Mouse (Mus musculus) olfactory bulb, adult 2 months (tissue): Measurements from ENCODE around the gene Tex35. TPM values are rescaled to one million over a fixed set of nuclear protein-coding genes. Genes with fewer than 3 reads are reported as not detected.

ENCODE experiments used
- H3K27ac ChIP-seq: fragments of 200-500 bp; 2 replicates; pipeline ENCODE4 v1.5.1; 2012; ENCODE audit warnings: low read depth, low read length; ENCODE audit not compliant: insufficient read depth
- H3K4me1 ChIP-seq: fragments of 200-500 bp; 2 replicates; pipeline ENCODE4 v1.6.1; 2012; ENCODE audit warnings: low read length; ENCODE audit not compliant: control insufficient read depth, insufficient read depth
- H3K4me3 ChIP-seq: fragments of 200-500 bp; 2 replicates; pipeline ENCODE4 v1.5.1; 2012; ENCODE audit warnings: mild to moderate bottlenecking, low read depth, low read length, moderate library complexity; ENCODE audit not compliant: insufficient read depth
- CTCF ChIP-seq: fragments of 200-500 bp; IDR thresholded peaks from 2 replicates; pipeline ENCODE4 v1.5.1; 2012; ENCODE audit warnings: low read depth, mild to moderate bottlenecking, low read length, moderate library complexity; ENCODE audit not compliant: insufficient read depth
- POLR2A ChIP-seq: fragments of 200-500 bp; IDR thresholded peaks from 2 replicates; pipeline ENCODE4 v1.6.1; 2012; ENCODE audit warnings: mild to moderate bottlenecking, low read depth, low read length, moderate library complexity; ENCODE audit not compliant: insufficient read depth
- WGBS: fragments of 180-500 bp; shearing (Covaris S2); methylation state at CpG from one replicate; pipeline ENCODE4 v1.1.7; 2018; 5-methylcytosine and 5-hydroxymethylcytosine counted together
- polyA plus RNA-seq: library from polyadenylated mRNA; stranded (reverse); fragments of >200 nt; gene quantifications from 2 replicates; pipeline ENCODE4 v1.2.4, GENCODE M21; 2012; ENCODE audit warnings: low replicate concordance; ENCODE audit not compliant: missing spikeins, insufficient read depth, insufficient read length

The Tex35 gene
- polyA plus RNA-seq, 1 experiment: not detected

- TF ChIP-seq CTCF: no peak
- TF ChIP-seq POLR2A: no peak
- H3K4me1 ChIP-seq: no peaks in the 10 kb centered on the region
- H3K27ac ChIP-seq: no peak overlapping the region
- no peak overlapping the region for H3K4me3 ChIP-seq
- 83% methylated on average over 3 of the region's 3 CpGs for WGBS
Measured at GRCm38 (mm10) chr1:157123836-157124235, 15.4 kb upstream of the Tex35 start.

DNA sequence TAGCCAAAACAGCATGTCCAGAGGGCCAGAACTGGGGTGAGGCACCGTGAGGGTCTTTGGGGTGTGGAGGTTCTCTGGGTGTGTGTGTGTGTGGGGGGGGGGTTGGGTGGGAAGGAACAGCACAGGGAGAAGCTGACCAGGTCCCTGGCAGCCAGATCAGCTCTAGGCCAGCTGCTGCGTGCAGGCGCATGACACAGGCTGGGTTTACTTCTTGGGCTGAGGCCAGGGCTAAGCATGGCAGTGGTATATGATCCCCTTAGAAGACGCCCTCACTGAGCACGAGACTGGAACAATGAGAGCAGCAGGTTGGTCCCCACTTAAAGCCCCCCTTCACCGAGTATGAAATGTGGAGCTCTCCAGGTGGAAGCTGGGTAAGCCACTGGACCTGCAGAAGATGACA, 10.7 kb upstream of the Tex35 start:
- WGBS: 85% methylated on average over 6 of the region's 6 CpGs
- H3K4me1 ChIP-seq: no peaks in the 10 kb centered on the region
- TF ChIP-seq POLR2A (no peak), CTCF (no peak)
- no peak overlapping the region for H3K27ac ChIP-seq
- no peak overlapping the region for H3K4me3 ChIP-seq

GRCm38 (mm10) chr1:157117440-157117839, 9.0 kb upstream of the Tex35 start:
- WGBS: 97% methylated on average over 3 of the region's 3 CpGs
- no peaks in the 10 kb centered on the region for H3K4me1 ChIP-seq
- H3K4me3 ChIP-seq: no peak overlapping the region
- no peak for TF ChIP-seq CTCF
- TF ChIP-seq POLR2A: no peak
- no peak overlapping the region for H3K27ac ChIP-seq

DNA sequence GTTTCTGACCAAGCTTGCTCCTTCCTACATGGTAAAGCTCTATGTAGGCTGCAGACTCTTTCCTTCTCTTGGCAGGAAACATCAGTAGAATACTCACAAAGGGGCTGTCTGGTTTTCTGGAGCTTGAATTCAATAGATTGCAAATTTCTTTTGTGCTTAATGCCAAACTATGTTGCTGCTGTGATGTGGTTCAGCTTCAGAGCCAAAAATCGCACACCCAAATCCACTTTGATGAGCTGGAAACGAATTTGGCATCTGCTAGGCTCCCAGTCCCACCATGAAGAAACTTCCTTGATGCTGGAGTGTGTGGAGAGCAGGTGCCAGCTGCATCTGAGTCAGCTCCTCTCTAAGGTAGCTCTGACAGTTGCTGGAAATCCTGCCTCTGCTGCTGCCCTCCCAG, 6.0 kb upstream of the Tex35 start:
- H3K4me1 ChIP-seq: no peaks in the 10 kb centered on the region
- H3K27ac ChIP-seq: peak overlapping the region; percentile 18; the same call in 1 of the 2 replicates
- 22% methylated on average over 2 of the region's 2 CpGs for WGBS
- TF ChIP-seq POLR2A: no peak
- no peak for TF ChIP-seq CTCF
- H3K4me3 ChIP-seq: no peak overlapping the region

- Histone ChIP-seq H3K4me1 (no peaks in the 10 kb centered on the region), H3K27ac (no peak overlapping the region), H3K4me3 (no peak overlapping the region)
- TF ChIP-seq CTCF (no peak), POLR2A (no peak)
- 76% methylated on average over 6 of the region's 6 CpGs for WGBS
Measured at GRCm38 (mm10) chr1:157110287-157110835, 1.9 kb upstream of the Tex35 start.

DNA sequence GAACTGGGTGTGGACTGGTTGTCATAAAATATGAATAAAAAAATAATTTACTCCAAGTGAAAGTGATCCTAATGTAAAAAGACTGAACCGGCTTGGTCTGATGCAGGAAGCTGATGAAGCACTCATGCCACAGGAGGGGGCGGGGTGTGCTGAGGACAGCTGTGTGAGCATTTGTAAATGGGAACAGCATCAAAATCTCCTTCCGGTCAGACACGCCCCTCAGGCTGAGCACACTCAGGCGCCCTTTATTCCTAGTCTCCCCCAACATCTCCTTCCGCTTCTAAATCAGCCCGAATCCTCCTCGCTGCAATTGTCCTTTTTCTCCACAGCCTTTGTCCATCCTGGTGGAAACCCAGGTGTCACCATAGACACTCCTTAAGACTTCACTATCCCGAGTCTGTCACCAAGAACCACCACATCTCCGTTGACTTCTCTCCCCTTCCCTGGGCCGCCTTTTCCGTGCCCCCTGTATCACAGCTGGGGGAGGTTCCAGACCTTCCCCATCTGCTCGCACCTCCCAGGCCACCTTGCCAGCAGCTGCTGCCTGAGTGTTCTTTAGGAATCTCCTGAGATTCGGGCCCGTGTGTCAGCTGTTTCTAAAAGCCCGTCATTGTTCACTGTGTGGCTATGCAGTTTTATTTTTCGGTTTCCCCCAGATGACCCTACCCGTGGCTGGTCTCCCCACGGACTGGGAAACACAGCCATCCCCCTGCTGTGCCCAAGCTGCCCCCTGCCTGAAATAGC, 7.2 kb downstream of the Tex35 start:
- TF ChIP-seq POLR2A (no peak), CTCF (no peak)
- Histone ChIP-seq H3K27ac (no peak overlapping the region), H3K4me3 (peak overlapping the region; percentile 12; the same call in 1 of the 2 replicates), H3K4me1 (peaks cover 8% of the 10 kb centered on the region)
- 11% methylated on average over 19 of the region's 19 CpGs for WGBS

DNA sequence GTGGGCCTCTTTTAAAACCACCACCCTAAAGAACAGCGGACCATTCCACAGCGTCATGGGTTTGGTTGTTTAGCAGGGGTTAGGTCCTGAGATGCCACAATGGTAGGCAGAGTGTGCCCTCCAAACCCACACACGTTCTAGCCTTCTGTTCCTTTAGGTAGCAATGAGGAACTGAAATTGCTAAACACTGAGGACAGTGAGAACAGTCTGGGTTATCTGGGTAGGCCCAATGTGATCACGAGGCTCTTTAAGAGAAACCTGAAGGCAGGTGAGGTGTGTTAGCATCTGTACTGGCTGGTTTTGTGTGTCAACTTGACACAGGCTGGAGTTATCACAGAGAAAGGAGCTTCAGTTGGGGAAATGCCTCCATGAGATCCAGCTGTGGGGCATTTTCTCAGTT, 12.9 kb downstream of the Tex35 start:
- Histone ChIP-seq H3K4me1 (no peaks in the 10 kb centered on the region), H3K27ac (no peak overlapping the region), H3K4me3 (no peak overlapping the region)
- no peak for TF ChIP-seq CTCF
- 93% methylated on average over 4 of the region's 4 CpGs for WGBS

DNA sequence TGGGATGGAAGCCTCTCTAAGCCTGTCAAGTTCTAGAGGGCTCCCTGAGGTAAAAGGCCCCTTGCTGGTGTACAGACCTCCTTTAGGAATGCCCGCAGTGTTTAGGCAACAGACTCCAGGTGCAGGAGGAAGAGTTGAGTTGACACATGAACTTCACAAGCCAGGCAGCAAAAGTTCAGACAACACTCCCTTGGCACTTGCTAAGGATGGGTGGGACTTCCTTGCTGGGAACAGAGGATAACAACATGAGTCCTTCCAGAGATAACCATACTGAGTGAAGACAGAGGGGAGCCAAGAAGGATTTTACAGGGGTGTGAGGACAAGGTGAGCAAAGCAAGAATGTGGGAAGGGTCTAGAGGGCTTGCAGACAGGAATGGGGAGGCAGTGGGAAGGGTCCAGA, 15.9 kb downstream of the Tex35 start:
- TF ChIP-seq CTCF (no peak), POLR2A (no peak)
- H3K4me1 ChIP-seq: no peaks in the 10 kb centered on the region
- 93% methylated on average over 1 of the region's 1 CpGs for WGBS

DNA sequence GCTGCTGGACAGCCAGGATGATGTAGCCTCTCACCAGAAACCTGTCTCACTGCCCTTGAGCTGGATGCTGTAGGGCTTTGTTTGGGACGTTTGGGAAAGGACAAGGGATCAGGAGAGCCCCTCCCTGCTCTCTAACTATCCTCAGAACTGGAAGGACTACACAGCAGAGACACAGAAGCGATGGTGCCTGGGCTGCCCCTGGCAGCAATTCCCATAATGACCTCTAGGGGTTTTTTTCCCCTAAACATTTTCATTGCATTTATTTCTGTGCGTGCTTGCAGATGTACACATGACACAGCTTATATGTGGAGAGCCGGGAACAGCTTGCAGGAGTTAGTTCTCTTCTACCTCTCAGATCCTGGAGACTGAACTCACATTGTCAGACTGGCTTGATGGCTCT, 16.3 kb downstream of the Tex35 start:
- TF ChIP-seq CTCF (no peak), POLR2A (no peak)
- H3K27ac ChIP-seq: no peak overlapping the region

More for the DNA sequence above, 15.9 kb downstream of the Tex35 start:
- no peak overlapping the region for H3K27ac ChIP-seq
- H3K4me3 ChIP-seq: no peak overlapping the region

DNA sequence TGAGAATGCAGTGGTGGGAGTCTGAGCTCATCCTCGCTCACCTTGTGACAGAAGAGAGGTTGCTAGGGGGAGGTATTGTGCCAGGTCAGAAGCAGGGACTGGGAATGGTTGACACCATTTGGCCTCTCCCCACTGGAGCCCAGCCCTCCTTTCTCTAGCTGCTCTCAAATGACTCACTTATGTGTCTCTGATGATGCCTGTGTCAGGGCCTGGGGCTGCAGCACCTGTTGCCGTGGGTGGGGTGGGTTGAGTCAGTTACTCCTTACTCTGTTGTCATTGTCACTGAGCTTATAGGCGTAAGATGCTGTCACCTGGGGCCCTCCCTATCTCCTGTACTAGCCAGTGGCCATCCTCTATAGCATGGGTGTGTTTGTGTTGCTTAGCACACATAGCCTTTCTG, 17.6 kb downstream of the Tex35 start:
- Histone ChIP-seq H3K4me1 (peaks cover 3% of the 10 kb centered on the region), H3K4me3 (no peak overlapping the region), H3K27ac (no peak overlapping the region)
- 77% methylated on average over 3 of the region's 3 CpGs for WGBS
- TF ChIP-seq POLR2A (no peak), CTCF (no peak)

More for the DNA sequence above, 16.3 kb downstream of the Tex35 start:
- WGBS: 71% methylated on average over 4 of the region's 4 CpGs
- no peak overlapping the region for H3K4me3 ChIP-seq
- no peaks in the 10 kb centered on the region for H3K4me1 ChIP-seq
